Mouse (Mus musculus) neural tube, embryonic 12.5 days (tissue): ENCODE measurements around the gene Cdkn1b. TPM values are rescaled to one million over a fixed set of nuclear protein-coding genes. Genes with fewer than 3 reads are reported as not detected.

ENCODE experiments used
- ATAC-seq: fragments of 200-750 bp; cut with Nextera tagmentation; 2 replicates; pipeline ENCODE4 v1.8.0; 2017; ENCODE audit warnings: low read depth, mild to moderate bottlenecking, moderate TSS enrichment, moderate library complexity; ENCODE audit not compliant: low FRiP score
- H3K27ac ChIP-seq: fragments of 300-500 bp; sonication (generic); 2 replicates; pipeline ENCODE4 v1.5.1; 2016
- H3K27me3 ChIP-seq: fragments of 300-500 bp; sonication (generic); replicated peaks from 2 replicates; pipeline ENCODE4 v1.6.1; 2016; ENCODE audit warnings: mild to moderate bottlenecking
- H3K36me3 ChIP-seq: fragments of 300-500 bp; sonication (generic); 2 replicates; pipeline ENCODE4 v1.6.1; 2016; ENCODE audit warnings: mild to moderate bottlenecking
- H3K4me1 ChIP-seq: fragments of 300-500 bp; sonication (generic); 2 replicates; pipeline ENCODE4 v1.6.1; 2016
- H3K4me2 ChIP-seq: fragments of 300-500 bp; sonication (generic); replicated peaks from 2 replicates; pipeline ENCODE4 v1.6.1; 2016; ENCODE audit warnings: mild to moderate bottlenecking
- H3K4me3 ChIP-seq: fragments of 300-500 bp; sonication (generic); 2 replicates; pipeline ENCODE4 v1.5.1; 2016
- H3K9ac ChIP-seq: fragments of 300-500 bp; sonication (generic); 2 replicates; pipeline ENCODE4 v1.6.1; 2016; ENCODE audit warnings: mild to moderate bottlenecking
- H3K9me3 ChIP-seq: fragments of 300-500 bp; sonication (generic); 2 replicates; pipeline ENCODE4 v1.6.1; 2016; ENCODE audit warnings: mild to moderate bottlenecking
- WGBS: fragments of 180-500 bp; shearing (Covaris S2); methylation state at CpG from one replicate; pipeline ENCODE4 v1.1.7; 2016; 5-methylcytosine and 5-hydroxymethylcytosine counted together
- polyA plus RNA-seq: library from polyadenylated mRNA; unstranded; fragments of >200 nt; fragmentation: Nextera tagmentation; extraction: Ambion mirVana; gene quantifications from 2 replicates; pipeline ENCODE4 v1.2.1, GENCODE M21; 2016

Gene Cdkn1b
- polyA plus RNA-seq, 1 experiment from 2014 or later = 21.0 TPM

- whole genome bisulfite sequencing = 93% methylated on average over 5 of the region's 5 CpGs
- no peaks in the 10 kb centered on the region for H3K36me3 ChIP-seq
- no peak overlapping the region for H3K27ac ChIP-seq
- H3K4me1 ChIP-seq = peaks cover 15% of the 10 kb centered on the region
- no peaks in the 10 kb centered on the region for H3K27me3 ChIP-seq
- no peak overlapping the region for H3K4me3 ChIP-seq
- no peak overlapping the region for H3K4me2 ChIP-seq
- no peaks in the 10 kb centered on the region for H3K9me3 ChIP-seq
- ATAC-seq = no peak
- H3K9ac ChIP-seq = no peak overlapping the region
Observed at GRCm38 (mm10) chr6:134914523-134914922, 5.7 kb upstream of the Cdkn1b start.

- no peak for ATAC-seq
Observed at GRCm38 (mm10) chr6:134916641-134917040, 3.6 kb upstream of the Cdkn1b start.

GRCm38 (mm10) chr6:134917087-134917486 lies 3.1 kb upstream of the Cdkn1b start:
- Histone ChIP-seq H3K9ac (peak overlapping the region; percentile 35; the same call in 1 of the 2 replicates), H3K27me3 (no peaks in the 10 kb centered on the region), H3K4me2 (peak overlapping the region; percentile 67), H3K4me1 (peaks cover 23% of the 10 kb centered on the region), H3K27ac (no peak overlapping the region), H3K4me3 (peak overlapping the region; percentile 38), H3K36me3 (no peaks in the 10 kb centered on the region), H3K9me3 (no peaks in the 10 kb centered on the region)
- no peak for ATAC-seq
- 3% methylated on average over 11 of the region's 11 CpGs for WGBS

More at GRCm38 (mm10) chr6:134916641-134917040, 3.6 kb upstream of the Cdkn1b start:
- Histone ChIP-seq H3K9ac (peak overlapping the region; percentile 35; the same call in 1 of the 2 replicates), H3K4me3 (peak overlapping the region; percentile 38), H3K27ac (no peak overlapping the region), H3K4me2 (peak overlapping the region; percentile 67), H3K9me3 (no peaks in the 10 kb centered on the region), H3K27me3 (no peaks in the 10 kb centered on the region), H3K4me1 (peaks cover 19% of the 10 kb centered on the region), H3K36me3 (no peaks in the 10 kb centered on the region)
- under 1% methylated on average over 11 of the region's 11 CpGs for WGBS

- peaks cover 37% of the 10 kb centered on the region for H3K4me1 ChIP-seq
- H3K9me3 ChIP-seq = no peaks in the 10 kb centered on the region
- ATAC-seq = no peak
- H3K4me2 ChIP-seq = no peak overlapping the region; the same call in 1 of the 2 replicates
- no peaks in the 10 kb centered on the region for H3K27me3 ChIP-seq
- no peak overlapping the region for H3K9ac ChIP-seq
- H3K27ac ChIP-seq = no peak overlapping the region
- no peaks in the 10 kb centered on the region for H3K36me3 ChIP-seq
- WGBS = 85% methylated on average over 10 of the region's 10 CpGs
- H3K4me3 ChIP-seq = no peak overlapping the region
Observed at GRCm38 (mm10) chr6:134918769-134919168, 1.4 kb upstream of the Cdkn1b start.

DNA sequence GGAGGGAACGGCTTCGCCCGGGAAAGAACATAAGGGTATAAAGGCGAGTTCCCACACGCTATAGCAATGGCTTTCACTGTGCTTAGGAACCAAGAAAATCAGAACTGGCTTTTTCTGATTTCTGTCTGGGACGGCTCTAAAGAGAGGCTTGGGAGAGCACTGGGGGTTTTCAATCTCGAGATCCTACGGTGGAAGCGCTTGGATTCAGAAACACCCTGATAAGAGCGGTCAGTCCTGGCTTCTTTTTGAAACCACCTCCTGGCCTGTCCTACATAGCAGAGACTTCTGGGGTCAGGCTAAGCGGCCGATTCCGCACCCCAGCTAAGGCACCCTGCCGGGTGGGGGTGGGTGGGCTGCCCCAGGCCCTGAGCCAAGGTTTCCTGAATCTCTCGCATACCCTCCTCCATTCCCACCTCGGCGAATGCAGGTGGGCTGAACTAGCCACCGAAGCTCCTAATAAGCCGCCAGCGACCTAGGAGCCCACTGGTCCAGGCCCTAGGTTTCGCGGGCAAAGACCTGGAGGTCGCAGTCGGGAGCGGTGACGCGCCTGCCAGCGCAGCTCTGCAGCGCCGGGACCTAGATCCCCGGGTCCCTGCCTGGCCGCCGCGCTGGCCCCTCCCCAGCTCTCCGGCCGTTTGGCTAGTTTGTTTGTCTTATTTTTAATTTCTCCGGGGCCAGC lies 551 bp upstream of the Cdkn1b start:
- Histone ChIP-seq H3K27ac (peak overlapping the region; percentile 86), H3K4me3 (peak overlapping the region; percentile 90), H3K36me3 (no peaks in the 10 kb centered on the region), H3K27me3 (no peaks in the 10 kb centered on the region), H3K4me2 (peak overlapping the region; percentile 93), H3K9me3 (no peaks in the 10 kb centered on the region), H3K4me1 (peaks cover 39% of the 10 kb centered on the region), H3K9ac (peak overlapping the region; percentile 87)
- ATAC-seq = peak; percentile 74
- 3% methylated on average over 37 of the region's 37 CpGs for WGBS

GRCm38 (mm10) chr6:134921014-134921694 lies 953 bp downstream of the Cdkn1b start:
- no peak for ATAC-seq
- Histone ChIP-seq H3K27me3 (no peaks in the 10 kb centered on the region), H3K36me3 (no peaks in the 10 kb centered on the region), H3K27ac (peak overlapping the region; percentile 86), H3K4me3 (peak overlapping the region; percentile 90), H3K9me3 (no peaks in the 10 kb centered on the region), H3K4me2 (peak overlapping the region; percentile 93), H3K4me1 (peaks cover 42% of the 10 kb centered on the region), H3K9ac (peak overlapping the region; percentile 87)
- under 1% methylated on average over 32 of the region's 32 CpGs for WGBS

DNA sequence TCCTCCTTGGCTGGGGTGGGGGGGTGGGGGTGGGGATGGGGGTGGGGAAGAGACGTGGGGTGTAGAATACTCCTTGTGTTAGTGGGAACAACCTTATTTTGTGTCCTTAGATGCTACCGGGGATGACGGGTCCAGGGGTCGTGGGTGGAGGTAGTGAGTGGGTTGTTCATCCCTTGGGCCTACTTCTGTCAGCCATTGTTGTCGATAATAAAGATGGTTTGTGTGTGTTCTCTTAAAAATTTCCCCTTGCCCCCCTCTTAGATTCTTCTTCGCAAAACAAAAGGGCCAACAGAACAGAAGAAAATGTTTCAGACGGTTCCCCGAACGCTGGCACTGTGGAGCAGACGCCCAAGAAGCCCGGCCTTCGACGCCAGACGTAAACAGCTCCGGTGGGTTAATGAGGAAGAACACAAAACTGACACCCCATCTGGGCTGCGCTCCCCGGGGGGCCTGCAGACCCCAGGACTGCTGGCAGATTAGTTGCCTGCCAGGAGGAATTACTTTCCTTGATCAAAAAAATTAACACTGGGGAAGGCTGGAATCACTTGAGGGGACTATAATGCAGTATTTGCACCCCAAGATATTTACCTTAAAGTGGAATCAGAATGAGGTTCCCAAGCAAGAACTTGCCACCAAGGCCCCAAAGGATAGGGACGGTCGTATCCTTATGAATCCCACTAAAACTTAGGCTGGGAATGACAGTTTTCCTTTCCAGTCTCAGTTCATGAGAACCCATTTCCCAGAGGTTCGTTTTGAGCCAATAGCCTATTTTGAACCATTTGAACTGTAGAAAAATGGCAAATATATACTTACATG lies 1.7 kb downstream of the Cdkn1b start:
- no peak for ATAC-seq
- H3K9ac ChIP-seq = peak overlapping the region; percentile 87
- 7% methylated on average over 20 of the region's 20 CpGs for WGBS
- no peak overlapping the region for H3K27ac ChIP-seq
- H3K4me3 ChIP-seq = peak overlapping the region; percentile 90
- peaks cover 42% of the 10 kb centered on the region for H3K4me1 ChIP-seq
- H3K9me3 ChIP-seq = no peaks in the 10 kb centered on the region
- H3K27me3 ChIP-seq = no peaks in the 10 kb centered on the region
- no peaks in the 10 kb centered on the region for H3K36me3 ChIP-seq
- H3K4me2 ChIP-seq = peak overlapping the region; percentile 93

GRCm38 (mm10) chr6:134922511-134923195 lies 2.5 kb downstream of the Cdkn1b start:
- no peaks in the 10 kb centered on the region for H3K9me3 ChIP-seq
- H3K4me2 ChIP-seq = peak overlapping the region; percentile 93
- peak overlapping the region; percentile 90 for H3K4me3 ChIP-seq
- no peaks in the 10 kb centered on the region for H3K27me3 ChIP-seq
- ATAC-seq = no peak
- WGBS = 52% methylated on average over 9 of the region's 9 CpGs
- H3K27ac ChIP-seq = no peak overlapping the region
- peaks cover 43% of the 10 kb centered on the region for H3K4me1 ChIP-seq
- H3K9ac ChIP-seq = peak overlapping the region; percentile 87
- H3K36me3 ChIP-seq = no peaks in the 10 kb centered on the region

GRCm38 (mm10) chr6:134923670-134924069 lies 3.5 kb downstream of the Cdkn1b start:
- no peak for ATAC-seq
- H3K4me2 ChIP-seq = peak overlapping the region; percentile 45
- no peaks in the 10 kb centered on the region for H3K36me3 ChIP-seq
- no peaks in the 10 kb centered on the region for H3K27me3 ChIP-seq
- H3K9me3 ChIP-seq = no peaks in the 10 kb centered on the region
- WGBS = 72% methylated on average over 4 of the region's 4 CpGs
- H3K27ac ChIP-seq = no peak overlapping the region
- H3K9ac ChIP-seq = no peak overlapping the region
- no peak overlapping the region for H3K4me3 ChIP-seq
- H3K4me1 ChIP-seq = peaks cover 43% of the 10 kb centered on the region

DNA sequence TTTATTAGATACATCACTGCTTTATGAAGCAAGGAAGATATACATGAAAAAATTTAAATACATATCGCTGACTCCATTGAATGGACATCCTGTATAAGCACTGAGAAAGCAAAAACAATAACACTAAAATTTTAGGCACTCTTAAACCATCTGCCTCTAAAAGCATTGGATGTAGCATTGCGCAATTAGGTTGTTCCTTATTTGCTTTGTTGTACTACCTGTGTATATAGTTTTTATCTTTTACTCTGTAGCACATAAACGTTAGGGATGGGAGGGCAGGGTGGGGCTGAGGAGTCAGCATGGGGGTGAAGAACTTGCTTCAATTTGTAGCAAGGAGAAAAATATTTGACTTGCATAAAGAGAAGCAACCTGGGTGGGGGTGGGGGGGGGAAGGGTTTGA lies 4.1 kb downstream of the Cdkn1b start:
- Histone ChIP-seq H3K4me3 (no peak overlapping the region), H3K4me2 (peak overlapping the region; percentile 45; the same call in 1 of the 2 replicates)

DNA sequence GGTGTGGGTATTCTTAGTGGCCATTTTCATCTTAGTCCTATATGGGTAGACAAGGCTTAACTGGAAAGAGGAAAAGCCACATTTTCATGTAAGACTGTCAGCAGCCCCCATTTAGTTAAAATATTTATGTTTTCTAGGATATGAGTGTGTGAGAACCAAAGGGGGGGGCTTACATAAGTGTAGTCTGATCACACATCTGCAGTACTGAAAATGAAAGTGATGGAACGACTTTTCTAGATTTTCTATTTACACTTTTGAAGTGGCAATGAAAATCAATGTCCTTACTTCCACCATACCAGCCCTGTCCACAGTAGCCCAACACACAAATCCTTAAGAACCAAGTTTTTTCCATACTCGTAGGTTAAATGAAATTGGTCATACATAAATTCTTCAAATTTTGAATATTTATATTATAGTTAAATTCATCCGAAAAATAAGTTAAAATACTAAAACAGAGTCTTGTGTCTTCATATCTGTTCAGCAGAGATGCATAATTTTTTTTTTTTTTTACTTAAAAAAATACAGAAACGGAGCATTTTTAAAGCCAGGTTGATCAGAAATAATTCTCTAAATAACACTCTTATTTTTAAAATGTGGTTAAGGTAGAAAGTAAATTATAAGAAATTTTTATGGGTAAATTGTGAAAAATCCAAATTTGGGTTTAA lies 5.6 kb downstream of the Cdkn1b start:
- H3K4me3 ChIP-seq = no peak overlapping the region
- H3K27me3 ChIP-seq = no peaks in the 10 kb centered on the region
- H3K4me2 ChIP-seq = peak overlapping the region; percentile 34
- no peaks in the 10 kb centered on the region for H3K36me3 ChIP-seq
- H3K9me3 ChIP-seq = no peaks in the 10 kb centered on the region
- no peak for ATAC-seq
- H3K9ac ChIP-seq = no peak overlapping the region
- 61% methylated on average over 4 of the region's 4 CpGs for WGBS
- H3K4me1 ChIP-seq = peaks cover 44% of the 10 kb centered on the region
- H3K27ac ChIP-seq = no peak overlapping the region

More for the DNA sequence above, 4.1 kb downstream of the Cdkn1b start:
- H3K27me3 ChIP-seq = no peaks in the 10 kb centered on the region
- no peak for ATAC-seq
- H3K9ac ChIP-seq = no peak overlapping the region
- peaks cover 41% of the 10 kb centered on the region for H3K4me1 ChIP-seq
- WGBS = 77% methylated on average over 3 of the region's 3 CpGs
- no peaks in the 10 kb centered on the region for H3K9me3 ChIP-seq
- no peak overlapping the region for H3K27ac ChIP-seq
- no peaks in the 10 kb centered on the region for H3K36me3 ChIP-seq
